ENCODE assay signal across 8 mouse cellular contexts in the genomic region with DNA sequence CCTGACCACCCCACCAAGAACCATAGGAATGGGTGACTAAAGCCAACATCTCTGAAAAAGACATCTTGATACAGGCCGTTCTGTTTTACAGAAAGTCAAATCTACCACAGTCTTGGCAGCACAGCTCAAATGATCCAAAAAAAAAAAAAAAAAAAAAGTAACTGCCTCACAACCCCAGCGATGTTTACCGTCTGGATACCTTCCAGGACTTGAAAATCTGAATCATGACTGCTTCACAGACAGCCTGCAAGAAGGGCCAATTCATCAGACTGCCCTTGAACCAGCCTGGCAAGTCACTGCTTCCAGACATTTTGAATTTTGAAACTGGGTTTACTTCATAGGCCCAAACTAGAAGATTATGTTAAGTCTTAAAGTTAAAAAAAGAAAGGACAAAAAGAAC. TPM values are rescaled to one million over a fixed set of nuclear protein-coding genes. Genes with fewer than 3 reads are reported as not detected.
DNase-seq lines count a peak whose midpoint lies in the region; ATAC-seq lines count a peak whose summit lies in the region.

No protein-coding gene starts in this region.

- no peaks in the 10 kb centered on the region for H3K27me3 ChIP-seq in forebrain, embryonic 16.5 days (replicated peaks; ENCODE audit: control insufficient read depth, insufficient read depth, low read length)

- no peaks in the 10 kb centered on the region for H3K36me3 ChIP-seq in forebrain, embryonic 16.5 days (ENCODE audit: control insufficient read depth, insufficient read depth)

- no peak overlapping the region for H3K9ac ChIP-seq in forebrain, embryonic 16.5 days (replicated peaks; ENCODE audit: low read depth, low read length)

- H3K4me2 ChIP-seq in forebrain, embryonic 16.5 days (ENCODE audit: low read length), result no peak overlapping the region

- no peak overlapping the region for H3K4me3 ChIP-seq in forebrain, embryonic 16.5 days (replicated peaks; ENCODE audit: low read length)

- no peaks in the 10 kb centered on the region for H3K9me3 ChIP-seq in forebrain, embryonic 16.5 days (ENCODE audit: control insufficient read depth, low read length)

- peak; percentile 20 for DNase-seq in kidney, adult 18-20 months
- DNase-seq in kidney, postnatal 36 days, result no peak
- peak; percentile 72 for DNase-seq in adrenal gland, postnatal 10 days
- DNase-seq in lung, postnatal 14 days, result peak; percentile 55
- no peak for DNase-seq in c-Kit-positive CD71-positive TER-119-positive erythroid progenitor cells, embryonic 14.5 days (ENCODE audit: low spot score)
- no peak for DNase-seq in thymus, postnatal 14 days
- DNase-seq in layer of hippocampus, postnatal 10 days (ENCODE audit: low spot score in 2 of 2), result no peak

- WGBS in forebrain, embryonic 16.5 days, result 6% methylated on average over 3 of the region's 3 CpGs

- 0 out of 2 replicates have a peak, but pooled peaks have one; percentile 14 for ATAC-seq in forebrain, embryonic 16.5 days

- peaks cover 29% of the 10 kb centered on the region for H3K4me1 ChIP-seq in forebrain, embryonic 16.5 days (replicated peaks; ENCODE audit: control insufficient read depth, insufficient read depth, low read length)

- H3K27ac ChIP-seq in forebrain, embryonic 16.5 days (ENCODE audit: low read length), result no peak overlapping the region

RNA-seq across cellular contexts. Expression of gene Actn4, which starts 9.4 kb away (rescaled TPM):
- 100 to 1,000 TPM; 236 to 261 TPM for total RNA-seq in adrenal gland, postnatal 10 days (2021)
- polyA plus RNA-seq in forebrain, embryonic 16.5 days (2015; fragmentation: Nextera tagmentation; extraction: Ambion mirVana), result 150 and 155 TPM in 2 replicates
- 100 to 1,000 TPM; 128 to 129 TPM for total RNA-seq in layer of hippocampus, postnatal 10 days (2021)

RNA-seq across cellular contexts. Expression of gene Eif3k, which starts 28.9 kb away (rescaled TPM):
- total RNA-seq in adrenal gland, postnatal 10 days (2021), result 100 to 1,000 TPM; 240 to 250 TPM
- 296 and 297 TPM in 2 replicates for polyA plus RNA-seq in forebrain, embryonic 16.5 days (2015; fragmentation: Nextera tagmentation; extraction: Ambion mirVana)
- 100 to 1,000 TPM; 177 to 178 TPM for total RNA-seq in layer of hippocampus, postnatal 10 days (2021)

RNA-seq across cellular contexts. Expression of gene Map4k1, which starts 29.1 kb away (rescaled TPM):
- 1 to 10 TPM; 3.3 to 4.9 TPM for total RNA-seq in adrenal gland, postnatal 10 days (2021)
- polyA plus RNA-seq in forebrain, embryonic 16.5 days (2015; fragmentation: Nextera tagmentation; extraction: Ambion mirVana), result 6.7 and 10.0 TPM in 2 replicates
- 1 to 10 TPM; 4.6 to 5.8 TPM for total RNA-seq in layer of hippocampus, postnatal 10 days (2021)

Comparison
In these comparisons a context has a peak if more than half of its experiments do, and no peak if none do; other contexts are left out.
1. DNase-seq: peak in kidney, adult 18-20 months (single experiment), adrenal gland, postnatal 10 days (single experiment) and lung, postnatal 14 days (single experiment); none in kidney, postnatal 36 days (0 of 2), c-Kit-positive CD71-positive TER-119-positive erythroid progenitor cells, embryonic 14.5 days (single experiment), thymus, postnatal 14 days (single experiment) and layer of hippocampus, postnatal 10 days (0 of 2).